Mouse (Mus musculus): ENCODE data around the gene Rab39b.

The Rab39b gene

DNA sequence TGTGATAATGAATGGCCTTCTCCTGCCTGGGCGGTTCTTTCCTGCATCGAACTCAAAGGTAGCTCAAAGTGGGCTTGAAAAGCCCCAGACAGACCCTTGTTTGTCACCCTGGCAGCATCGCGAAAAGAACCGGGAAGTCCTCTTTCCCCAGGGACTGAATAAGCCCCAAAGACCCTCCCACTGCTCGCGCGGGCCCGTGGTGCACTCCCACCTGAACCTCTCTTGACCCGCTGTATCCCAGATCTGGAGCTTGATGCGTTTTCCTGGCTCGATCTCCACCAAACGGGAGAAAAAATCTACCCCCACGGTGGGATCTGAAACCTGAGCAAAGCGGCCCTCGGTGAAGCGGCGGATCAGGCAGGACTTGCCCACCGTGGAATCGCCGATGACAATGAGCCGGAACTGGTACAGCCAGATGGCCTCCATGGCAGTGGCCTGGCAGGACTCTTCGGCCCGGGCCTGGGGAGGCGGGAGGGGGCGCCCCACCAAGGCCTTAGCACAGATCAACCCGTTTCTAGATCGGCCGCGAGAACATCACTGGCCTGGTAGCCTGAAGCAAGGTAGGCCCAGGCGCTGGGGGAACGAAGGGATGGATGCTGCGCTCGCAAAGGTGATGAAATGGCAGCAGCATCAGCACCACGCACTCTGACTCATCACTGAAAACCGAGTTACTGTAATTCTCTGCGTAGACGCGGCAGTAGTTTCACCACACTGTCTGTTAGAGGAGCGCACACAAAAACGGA lies at the start of gene Rab39b:
TSS of gene Rab39b (minus strand) at position 650 of the 743 bp plus-strand sequence.
- DNase-seq (ENCODE audit: low read depth): no peak

DNA sequence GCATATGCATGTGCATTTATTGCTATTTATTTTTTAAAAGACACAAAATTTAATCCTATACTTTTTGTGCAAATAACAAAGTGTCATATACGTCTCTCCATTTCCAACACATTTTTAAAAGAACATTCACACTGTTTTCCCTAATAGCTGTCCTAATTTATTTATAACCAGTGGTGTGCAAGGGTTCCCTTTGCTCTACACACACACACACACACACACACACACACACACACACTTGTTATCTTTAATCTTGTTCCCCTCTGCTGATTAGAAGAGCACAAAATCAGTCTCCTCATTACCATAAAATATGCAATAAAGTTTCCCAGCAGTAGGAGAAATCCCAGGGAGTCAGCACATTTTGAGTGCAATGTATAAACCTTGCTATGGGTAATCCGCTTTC lies 508 bp upstream of the Rab39b start:
- DNase-seq (ENCODE audit: low read depth): no peak
